Comparison of ENCODE assay signal across 8 mouse cellular contexts in the genomic region with DNA sequence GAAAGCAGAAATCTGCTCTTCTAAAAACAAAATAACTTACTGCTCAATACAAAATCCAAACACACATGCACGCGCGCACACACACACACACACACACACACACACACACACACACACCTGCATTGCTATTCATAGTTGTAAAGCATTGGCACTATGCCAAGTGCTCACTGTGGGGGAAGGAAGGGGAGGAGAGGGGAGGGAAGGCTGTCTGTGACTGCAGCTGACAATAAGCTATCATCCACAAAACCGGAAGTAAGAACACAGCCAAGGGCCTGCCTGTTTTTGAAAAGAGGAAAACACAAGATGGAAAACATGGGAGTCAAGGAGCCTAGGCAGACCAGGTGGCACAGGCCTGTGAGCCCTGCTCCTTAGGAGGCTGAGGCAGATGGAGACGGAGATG. TPM values are rescaled to one million over a fixed set of nuclear protein-coding genes. Genes with fewer than 3 reads are reported as not detected.
DNase-seq lines count a peak whose midpoint lies in the region; TF ChIP-seq lines count a peak whose summit lies in the region.

No protein-coding gene starts in this region.

- peaks cover 18% of the 10 kb centered on the region for H3K4me1 ChIP-seq in brown adipose tissue, adult 24 weeks (ENCODE audit: control insufficient read depth, insufficient read depth, insufficient read length, low read length)

- no peak overlapping the region for H3K4me3 ChIP-seq in layer of hippocampus, adult 2 months
- H3K4me3 ChIP-seq in brown adipose tissue, adult 24 weeks (ENCODE audit: insufficient read depth, low read depth, low read length), result no peak overlapping the region
- H3K4me3 ChIP-seq in left cerebral cortex, adult 2 months, result no peak overlapping the region

- no peak for TF ChIP-seq CTCF in layer of hippocampus, adult 2 months (conservative IDR thresholded peaks at IDR 0.05)
- TF ChIP-seq CTCF in left cerebral cortex, adult 2 months (IDR thresholded peaks at IDR 0.05), result no peak

- 0 out of 2 replicates have a peak overlapping the region, but pooled peaks have one; percentile 28 for H3K27ac ChIP-seq in layer of hippocampus, adult 2 months
- H3K27ac ChIP-seq in brown adipose tissue, adult 24 weeks (replicated peaks; ENCODE audit: low read depth, low read length), result peak overlapping the region; percentile 84
- H3K27ac ChIP-seq in left cerebral cortex, adult 2 months, result no peak overlapping the region

- DNase-seq in layer of hippocampus, adult 2 months (ENCODE audit: low spot score in 2 of 2), result no peak
- no peak for DNase-seq in layer of hippocampus, postnatal 36 days
- peak; percentile 74 to 78 for DNase-seq in heart, postnatal 10 days
- peak; percentile 77 for DNase-seq in kidney, postnatal 14 days
- peak; percentile 94 for DNase-seq in naive thymus-derived CD4-positive, alpha-beta T cell, adult 2 months (ENCODE audit: low read depth)
- DNase-seq in adipocyte (ENCODE audit: low spot score), result no peak
- no peak for DNase-seq in left cerebral cortex, adult 2 months (ENCODE audit: extremely low spot score in 1 of 2, low spot score in 2 of 2)

- intact Hi-C loops in heart, postnatal 10 days (cut with DNase I), result no loop called here
- intact Hi-C loops in left cerebral cortex, adult 2 months (cut with DNase I), result no loop called here

RNA-seq across cellular contexts. Expression of a gene that starts 42.6 kb away (rescaled TPM):
- 10 to 100 TPM; 61.1 to 61.2 TPM for total RNA-seq in layer of hippocampus, adult 2 months (2021)
- 10 to 100 TPM; 61.4 to 62.0 TPM for total RNA-seq in layer of hippocampus, postnatal 36 days (2021)
- polyA plus RNA-seq in brown adipose tissue, adult 24 weeks (2012; ENCODE audit: insufficient read depth, insufficient read length, missing spikeins), result 24.4 and 29.3 TPM in 2 replicates
- total RNA-seq in heart, postnatal 10 days (2021), result 10 to 100 TPM; 64.8 to 73.9 TPM
- 10 to 100 TPM; 58.4 to 61.5 TPM for total RNA-seq in left cerebral cortex, adult 2 months (2021)

Comparison
In these comparisons a context has a peak if more than half of its experiments do, and no peak if none do; other contexts are left out.
1. DNase-seq: peak in heart, postnatal 10 days (2 of 2), kidney, postnatal 14 days (single experiment) and naive thymus-derived CD4-positive, alpha-beta T cell, adult 2 months (single experiment); none in layer of hippocampus, adult 2 months (0 of 2), layer of hippocampus, postnatal 36 days (0 of 2), adipocyte (single experiment) and left cerebral cortex, adult 2 months (0 of 2).